Mouse (Mus musculus): ENCODE measurements around the gene Lats2. TPM values are rescaled to one million over a fixed set of nuclear protein-coding genes. Genes with fewer than 3 reads are reported as not detected.
"Not testable (repeated sequence)": the region's sequence is repeated elsewhere in the genome, so short reads cannot be mapped to it uniquely, and the experiment has no call there.

Gene Lats2
- polyA plus RNA-seq, 1 experiment, result 14.0 TPM

GRCm38 (mm10) chr14:57756094-57756493, 2.1 kb downstream of the Lats2 start:
- TF ChIP-seq CTCF (IDR thresholded peaks at IDR 0.05; ENCODE audit: borderline replicate concordance, extremely low read depth, insufficient read depth, insufficient read length) (no peak), POLR2A (IDR thresholded peaks at IDR 0.05; ENCODE audit: borderline replicate concordance, extremely low read depth, insufficient read depth, insufficient read length, poor library complexity, severe bottlenecking) (no peak)
- DNase-seq (ENCODE audit: low read depth), result no peak

GRCm38 (mm10) chr14:57755661-57756060, 2.5 kb downstream of the Lats2 start:
- TF ChIP-seq CTCF (IDR thresholded peaks at IDR 0.05; ENCODE audit: borderline replicate concordance, extremely low read depth, insufficient read depth, insufficient read length), result no peak
- no peak for TF ChIP-seq POLR2A (IDR thresholded peaks at IDR 0.05; ENCODE audit: borderline replicate concordance, extremely low read depth, insufficient read depth, insufficient read length, poor library complexity, severe bottlenecking)
- no peak for DNase-seq (ENCODE audit: low read depth)

GRCm38 (mm10) chr14:57753351-57753992, 4.7 kb downstream of the Lats2 start:
- no peak for TF ChIP-seq POLR2A (IDR thresholded peaks at IDR 0.05; ENCODE audit: borderline replicate concordance, extremely low read depth, insufficient read depth, insufficient read length, poor library complexity, severe bottlenecking)
- no peak for TF ChIP-seq CTCF (IDR thresholded peaks at IDR 0.05; ENCODE audit: borderline replicate concordance, extremely low read depth, insufficient read depth, insufficient read length)
- DNase-seq (ENCODE audit: low read depth), result peak; percentile 43

DNA sequence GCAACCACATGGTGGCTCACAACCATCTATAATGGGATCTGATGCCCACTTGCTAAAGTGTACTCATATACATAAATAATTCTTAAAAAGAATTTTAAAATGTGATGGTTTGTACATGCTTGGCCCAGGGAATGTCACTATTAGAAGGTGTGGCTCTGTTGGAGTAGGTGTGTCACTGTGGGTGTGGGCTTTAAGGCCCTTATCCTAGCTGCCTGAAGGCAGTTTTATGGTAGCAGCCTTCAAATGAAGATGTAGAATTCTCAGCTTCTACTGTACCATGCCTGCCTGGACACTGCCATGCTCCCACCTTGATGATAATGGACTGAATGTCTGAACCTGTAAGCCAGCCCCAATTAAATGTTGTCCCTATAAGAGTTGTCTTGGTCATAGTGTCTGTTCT, 7.2 kb downstream of the Lats2 start:
- DNase-seq (ENCODE audit: low read depth), result not testable (repeated sequence)

GRCm38 (mm10) chr14:57749501-57749900, 8.7 kb downstream of the Lats2 start:
- TF ChIP-seq CTCF (IDR thresholded peaks at IDR 0.05; ENCODE audit: borderline replicate concordance, extremely low read depth, insufficient read depth, insufficient read length) (no peak), POLR2A (IDR thresholded peaks at IDR 0.05; ENCODE audit: borderline replicate concordance, extremely low read depth, insufficient read depth, insufficient read length, poor library complexity, severe bottlenecking) (no peak)
- no peak for DNase-seq (ENCODE audit: low read depth)

GRCm38 (mm10) chr14:57746001-57746771, 12.0 kb downstream of the Lats2 start, which contains the start of gene Gm49361:
Gm49361 (minus strand) TSS chr14:57746103.
- TF ChIP-seq POLR2A (IDR thresholded peaks at IDR 0.05; ENCODE audit: borderline replicate concordance, extremely low read depth, insufficient read depth, insufficient read length, poor library complexity, severe bottlenecking) (no peak), CTCF (IDR thresholded peaks at IDR 0.05; ENCODE audit: borderline replicate concordance, extremely low read depth, insufficient read depth, insufficient read length) (no peak)
- peak; percentile 85 for DNase-seq (ENCODE audit: low read depth)

GRCm38 (mm10) chr14:57745291-57745969, 12.8 kb downstream of the Lats2 start:
- TF ChIP-seq POLR2A (IDR thresholded peaks at IDR 0.05; ENCODE audit: borderline replicate concordance, extremely low read depth, insufficient read depth, insufficient read length, poor library complexity, severe bottlenecking) (0 out of 2 replicates have a peak, but pooled peaks have one; percentile 12), CTCF (IDR thresholded peaks at IDR 0.05; ENCODE audit: borderline replicate concordance, extremely low read depth, insufficient read depth, insufficient read length) (no peak)
- peak; percentile 22 for DNase-seq (ENCODE audit: low read depth)

DNA sequence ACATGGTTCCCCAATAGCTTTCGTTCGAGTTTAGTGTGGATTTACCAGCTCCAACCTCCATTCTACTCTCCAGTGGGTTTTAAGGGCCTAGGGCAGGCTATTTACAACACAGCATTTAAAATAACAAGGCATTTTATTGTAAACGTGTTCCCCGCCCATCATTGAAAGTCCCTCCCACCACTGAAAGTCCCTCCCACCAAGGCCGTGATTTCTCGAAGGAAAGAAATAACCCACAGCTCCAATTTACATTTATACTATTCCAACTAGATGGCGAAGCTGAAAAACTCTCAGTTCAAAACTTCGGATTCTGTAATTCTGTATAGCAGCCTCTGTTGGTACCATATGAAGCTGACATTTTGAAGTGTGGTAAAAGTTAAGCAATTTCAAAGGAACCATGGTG, 13.6 kb downstream of the Lats2 start:
- TF ChIP-seq POLR2A (IDR thresholded peaks at IDR 0.05; ENCODE audit: borderline replicate concordance, extremely low read depth, insufficient read depth, insufficient read length, poor library complexity, severe bottlenecking) (no peak), CTCF (IDR thresholded peaks at IDR 0.05; ENCODE audit: borderline replicate concordance, extremely low read depth, insufficient read depth, insufficient read length) (no peak)
- DNase-seq (ENCODE audit: low read depth), result peak; percentile 68

DNA sequence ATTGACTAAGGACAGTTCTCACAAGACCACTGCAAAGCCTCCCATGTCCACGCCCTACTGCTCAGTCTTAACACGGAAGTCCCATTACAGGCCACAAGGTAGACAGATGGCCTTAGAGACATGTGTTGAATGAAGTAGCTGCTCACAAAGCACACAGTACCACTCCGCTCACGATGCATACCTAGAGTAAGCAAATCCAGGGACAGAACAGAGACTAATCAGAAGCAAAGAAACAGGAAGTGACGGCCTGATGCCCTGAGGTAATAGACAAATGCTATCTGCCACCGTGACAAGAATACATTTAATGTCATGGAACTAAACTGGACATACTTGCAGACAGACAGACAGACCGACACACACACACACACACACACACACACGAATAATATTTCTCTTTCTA, 17.5 kb downstream of the Lats2 start:
- DNase-seq (ENCODE audit: low read depth), result no peak
- TF ChIP-seq POLR2A (IDR thresholded peaks at IDR 0.05; ENCODE audit: borderline replicate concordance, extremely low read depth, insufficient read depth, insufficient read length, poor library complexity, severe bottlenecking) (no peak), CTCF (IDR thresholded peaks at IDR 0.05; ENCODE audit: borderline replicate concordance, extremely low read depth, insufficient read depth, insufficient read length) (no peak)

- no peak for DNase-seq (ENCODE audit: low read depth)
- no peak for TF ChIP-seq POLR2A (IDR thresholded peaks at IDR 0.05; ENCODE audit: borderline replicate concordance, extremely low read depth, insufficient read depth, insufficient read length, poor library complexity, severe bottlenecking)
- no peak for TF ChIP-seq CTCF (IDR thresholded peaks at IDR 0.05; ENCODE audit: borderline replicate concordance, extremely low read depth, insufficient read depth, insufficient read length)
These were observed 21.1 kb downstream of the Lats2 start for GRCm38 (mm10) chr14:57737089-57737488.

- TF ChIP-seq CTCF (IDR thresholded peaks at IDR 0.05; ENCODE audit: borderline replicate concordance, extremely low read depth, insufficient read depth, insufficient read length) (no peak), POLR2A (IDR thresholded peaks at IDR 0.05; ENCODE audit: borderline replicate concordance, extremely low read depth, insufficient read depth, insufficient read length, poor library complexity, severe bottlenecking) (no peak)
- no peak for DNase-seq (ENCODE audit: low read depth)
These were observed 22.0 kb downstream of the Lats2 start for GRCm38 (mm10) chr14:57736141-57736540.

All from brain, embryonic 14.5 days (tissue).